Mouse (Mus musculus): ENCODE results near the gene Nkx1-1.

Nkx1-1 gene

GRCm38 (mm10) chr5:33433201-33434138 lies at the start of gene Nkx1-1:
Gene Nkx1-1 (minus strand): TSS chr5:33433976.
- DNase-seq (ENCODE audit: low spot score in 2 of 2), result no peak

- no peak for DNase-seq (ENCODE audit: low spot score in 2 of 2)
Observed at GRCm38 (mm10) chr5:33481318-33481685, 47.5 kb upstream of the Nkx1-1 start.

GRCm38 (mm10) chr5:33480582-33481317 lies 47.0 kb upstream of the Nkx1-1 start:
- DNase-seq (ENCODE audit: low spot score in 2 of 2), result no peak

- no peak for DNase-seq (ENCODE audit: low spot score in 2 of 2)
Observed at GRCm38 (mm10) chr5:33465464-33465863, 31.7 kb upstream of the Nkx1-1 start.

- no peak for DNase-seq (ENCODE audit: low spot score in 2 of 2)
Observed at GRCm38 (mm10) chr5:33464390-33464789, 30.6 kb upstream of the Nkx1-1 start.

GRCm38 (mm10) chr5:33459111-33459510 lies 25.3 kb upstream of the Nkx1-1 start:
- no peak for DNase-seq (ENCODE audit: low spot score in 2 of 2)

GRCm38 (mm10) chr5:33458132-33458622 lies 24.4 kb upstream of the Nkx1-1 start:
- DNase-seq (ENCODE audit: low spot score in 2 of 2), result no peak

GRCm38 (mm10) chr5:33455737-33456136 lies 22.0 kb upstream of the Nkx1-1 start:
- DNase-seq (ENCODE audit: low spot score in 2 of 2), result no peak

GRCm38 (mm10) chr5:33443794-33444193 lies 10.0 kb upstream of the Nkx1-1 start:
- no peak for DNase-seq (ENCODE audit: low spot score in 2 of 2)

- peak in 1 of 2 experiments; percentile 37 for DNase-seq (ENCODE audit: low spot score in 2 of 2)
Observed at GRCm38 (mm10) chr5:33442927-33443710, 9.3 kb upstream of the Nkx1-1 start.

- DNase-seq (ENCODE audit: low spot score in 2 of 2), result peak; percentile 24 to 41
Observed at GRCm38 (mm10) chr5:33438214-33438613, 4.4 kb upstream of the Nkx1-1 start.

- no peak for DNase-seq (ENCODE audit: low spot score in 2 of 2)
Observed at GRCm38 (mm10) chr5:33435941-33436340, 2.2 kb upstream of the Nkx1-1 start.

- no peak for DNase-seq (ENCODE audit: low spot score in 2 of 2)
Observed at GRCm38 (mm10) chr5:33435151-33435550, 1.4 kb upstream of the Nkx1-1 start.

GRCm38 (mm10) chr5:33434141-33434780 lies 485 bp upstream of the Nkx1-1 start:
- no peak for DNase-seq (ENCODE audit: low spot score in 2 of 2)

- DNase-seq (ENCODE audit: low spot score in 2 of 2), result no peak
Observed at GRCm38 (mm10) chr5:33432057-33432935, 1.5 kb downstream of the Nkx1-1 start.

- DNase-seq (ENCODE audit: low spot score in 2 of 2), result no peak
Observed at GRCm38 (mm10) chr5:33431173-33432005, 2.4 kb downstream of the Nkx1-1 start.

GRCm38 (mm10) chr5:33430511-33431172 lies 3.1 kb downstream of the Nkx1-1 start:
- no peak for DNase-seq (ENCODE audit: low spot score in 2 of 2)

GRCm38 (mm10) chr5:33430106-33430505 lies 3.7 kb downstream of the Nkx1-1 start:
- no peak for DNase-seq (ENCODE audit: low spot score in 2 of 2)

- no peak for DNase-seq (ENCODE audit: low spot score in 2 of 2)
Observed at GRCm38 (mm10) chr5:33427461-33427860, 6.3 kb downstream of the Nkx1-1 start.
